Mouse (Mus musculus): Measurements from ENCODE around the gene Klhdc1. TPM values are rescaled to one million over a fixed set of nuclear protein-coding genes. Genes with fewer than 3 reads are reported as not detected.

Gene Klhdc1
- total RNA-seq, 2 experiments from 2014 or later = 14.2 to 16.2 TPM

DNA sequence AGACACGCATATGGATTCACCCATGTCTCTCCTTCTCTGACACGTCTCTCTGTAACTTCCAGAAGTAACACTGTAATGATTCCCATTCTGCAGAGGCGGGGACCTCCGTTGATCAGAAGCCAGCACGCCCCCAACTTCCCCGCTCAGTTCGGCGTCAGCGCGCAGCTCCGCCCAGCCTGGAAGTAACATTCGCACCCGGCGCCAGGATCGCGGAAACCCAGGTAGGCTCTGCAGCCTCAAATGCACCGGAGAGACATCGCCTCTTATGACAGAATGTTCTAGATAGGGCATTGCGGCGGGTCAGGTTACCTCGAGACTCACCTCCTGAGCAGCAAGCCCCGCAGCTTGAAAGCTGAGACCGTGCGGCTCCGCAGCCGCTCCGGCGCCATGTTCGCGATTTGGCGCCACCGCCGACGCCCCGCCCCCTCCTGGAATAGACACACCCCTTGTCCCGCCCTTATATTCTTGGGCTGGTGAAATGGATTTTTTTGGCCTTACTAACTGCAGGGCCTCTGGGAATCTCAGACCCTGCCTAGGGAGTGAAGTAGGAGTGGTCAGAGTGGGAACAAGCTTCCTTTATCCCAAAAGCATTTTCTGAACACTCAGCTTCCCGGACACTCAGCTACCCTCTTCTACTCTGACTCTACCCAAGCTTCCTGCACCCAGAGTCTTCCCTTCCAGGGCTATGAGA lies 13.1 kb upstream of the Klhdc1 start, which contains the start of gene Pole2:
Gene Pole2 (minus strand): TSS at position 420 of the 691 bp plus-strand sequence.
- DNase-seq (ENCODE audit: low spot score in 2 of 2) = peak; percentile 87 to 90

DNA sequence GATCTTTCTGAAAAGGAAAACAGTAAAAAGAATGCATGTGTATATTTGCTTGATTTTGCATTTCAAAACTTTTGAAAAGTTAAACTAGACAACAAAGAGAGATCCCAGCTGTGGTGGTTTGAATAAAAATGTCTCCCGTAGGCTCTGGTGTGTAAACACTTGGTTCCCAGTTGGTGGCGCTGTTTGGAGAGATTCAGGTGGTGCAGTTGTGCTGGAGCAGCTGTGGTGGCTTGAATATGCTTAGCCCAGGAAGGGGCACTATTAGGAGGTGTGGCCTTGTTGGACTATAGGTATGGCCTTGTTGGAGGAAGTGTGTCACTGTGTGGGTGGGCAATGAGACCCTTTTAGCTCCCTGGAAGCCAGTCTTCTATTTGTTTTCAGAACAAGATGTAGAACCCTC lies 11.7 kb upstream of the Klhdc1 start:
- no peak for DNase-seq (ENCODE audit: low spot score in 2 of 2)

DNA sequence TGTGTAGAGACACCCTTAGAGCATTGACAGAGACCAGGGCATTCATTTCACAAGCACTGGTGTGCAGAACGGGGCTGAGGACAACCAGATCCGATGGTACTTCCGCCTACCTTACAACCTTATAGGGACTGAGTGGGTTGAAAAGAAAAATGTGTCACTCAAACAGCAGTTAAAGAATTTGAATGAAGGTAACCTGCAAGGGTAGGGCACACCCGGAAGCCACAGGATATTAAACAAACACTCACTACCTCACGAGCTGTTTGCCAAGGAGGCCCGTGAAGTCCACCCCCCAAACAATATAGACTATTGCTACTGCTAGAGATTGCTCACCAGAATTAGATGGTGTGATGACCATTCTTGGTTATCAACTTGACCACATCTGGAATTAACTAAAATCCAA lies 5.2 kb upstream of the Klhdc1 start:
- DNase-seq (ENCODE audit: low spot score in 2 of 2) = no peak

DNA sequence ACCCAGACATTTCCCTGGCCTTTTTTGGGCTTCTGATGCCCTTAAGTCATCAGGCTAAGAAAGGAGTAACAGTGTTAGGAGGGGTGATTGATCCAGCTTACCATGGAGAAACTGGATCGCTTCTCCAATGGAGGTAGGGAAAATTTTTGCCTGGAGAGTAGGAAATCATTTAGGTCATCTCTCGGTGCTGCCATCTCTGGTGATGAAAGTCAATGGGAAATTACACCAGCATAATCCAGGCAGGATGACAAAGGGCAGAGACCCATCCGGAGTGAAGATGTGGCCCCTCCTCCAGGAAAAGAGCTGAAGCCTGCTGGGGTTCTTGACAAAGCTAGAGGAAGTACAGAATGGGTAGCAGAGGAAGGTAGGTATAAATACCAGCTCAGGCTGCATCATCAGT lies 2.7 kb upstream of the Klhdc1 start:
- no peak for DNase-seq (ENCODE audit: low spot score in 2 of 2)

DNA sequence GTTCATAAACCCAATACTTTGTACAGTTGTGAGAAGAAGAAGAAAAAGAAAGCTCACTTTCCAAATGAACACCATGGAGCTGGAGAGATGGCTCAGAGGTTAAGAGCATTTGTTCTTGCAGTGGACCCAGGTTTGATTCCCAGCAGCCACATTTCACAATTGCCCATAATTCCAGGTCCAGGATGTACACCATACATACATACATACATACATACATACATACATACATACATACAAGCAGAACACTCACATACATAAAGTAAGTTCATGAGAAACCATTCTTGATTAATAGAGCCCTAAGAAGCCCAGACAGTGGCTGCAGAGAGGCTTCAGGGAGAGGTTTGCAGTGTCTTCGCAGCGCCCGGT lies 412 bp downstream of the Klhdc1 start:
- DNase-seq (ENCODE audit: low spot score in 2 of 2) = no peak

DNA sequence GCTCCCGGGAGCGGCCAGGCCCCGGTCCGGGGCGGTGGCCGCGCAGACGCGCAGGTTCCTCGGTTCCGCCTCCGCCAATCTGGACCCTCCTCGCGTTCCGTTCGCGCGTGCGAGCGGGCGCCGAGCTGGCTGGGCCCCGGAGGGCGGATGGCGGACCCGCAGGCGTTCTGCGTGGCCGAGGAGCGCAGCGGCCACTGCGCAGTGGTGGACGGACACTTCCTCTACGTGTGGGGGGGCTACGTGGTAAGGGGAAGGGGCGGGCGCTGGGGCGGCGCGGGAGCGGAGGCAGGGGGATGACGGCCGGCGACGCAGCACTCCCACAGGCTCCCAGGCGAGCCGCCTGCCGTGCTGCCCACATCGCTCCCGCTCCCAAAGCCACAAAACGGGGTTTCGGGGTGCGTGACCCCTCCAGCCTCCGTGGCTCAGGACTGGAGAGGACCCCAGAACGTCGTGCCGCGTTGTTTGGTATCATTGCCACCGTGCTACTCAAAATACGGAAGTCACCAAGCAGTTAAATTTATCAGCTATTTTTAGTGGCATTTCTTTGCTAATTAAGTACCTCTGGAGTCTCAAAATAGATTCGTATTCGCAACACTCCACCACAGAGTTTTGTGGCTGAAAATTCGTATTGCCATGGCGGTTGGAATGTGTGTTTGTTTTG lies 925 bp downstream of the Klhdc1 start:
- peak; percentile 74 to 81 for DNase-seq (ENCODE audit: low spot score in 2 of 2)

DNA sequence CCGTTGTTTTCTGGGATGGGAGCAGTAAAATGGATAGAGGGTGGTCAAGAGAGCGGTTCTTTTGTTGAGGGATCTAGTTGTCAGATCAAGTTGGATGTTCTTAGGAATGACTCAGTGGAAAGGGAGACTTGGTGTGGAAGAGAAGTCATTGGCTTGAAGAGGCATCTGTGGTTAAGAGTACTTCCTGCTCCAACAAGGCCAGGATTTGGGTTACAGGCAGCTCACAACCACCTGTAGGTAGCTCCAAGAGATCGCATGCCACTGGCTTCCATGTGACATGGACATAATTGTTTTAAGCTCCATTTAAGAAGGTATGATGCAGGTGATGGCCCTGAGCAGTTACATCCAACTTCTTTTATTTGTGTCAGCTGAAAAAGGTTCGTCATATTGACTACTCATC lies 8.8 kb downstream of the Klhdc1 start:
- DNase-seq (ENCODE audit: low spot score in 2 of 2) = no peak

DNA sequence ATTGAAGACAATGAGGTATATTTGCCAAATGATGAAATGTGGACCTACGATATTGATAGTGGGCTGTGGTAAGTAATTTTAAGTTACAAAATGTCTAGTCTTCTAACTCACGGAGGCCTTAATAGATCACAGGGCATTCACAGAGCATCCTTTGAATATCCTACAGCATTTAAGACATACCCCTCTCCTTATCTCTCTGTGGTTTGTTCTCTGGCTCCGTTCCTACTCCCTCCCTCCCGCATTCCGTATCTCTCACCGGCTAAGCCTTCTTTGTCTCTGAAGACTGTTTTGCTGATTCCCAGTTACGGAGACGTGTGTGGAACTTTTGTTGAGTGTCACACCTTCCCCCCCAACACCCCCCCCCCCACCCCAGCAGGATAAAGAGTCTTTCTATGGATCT lies 9.8 kb downstream of the Klhdc1 start:
- DNase-seq (ENCODE audit: low spot score in 2 of 2) = no peak

DNA sequence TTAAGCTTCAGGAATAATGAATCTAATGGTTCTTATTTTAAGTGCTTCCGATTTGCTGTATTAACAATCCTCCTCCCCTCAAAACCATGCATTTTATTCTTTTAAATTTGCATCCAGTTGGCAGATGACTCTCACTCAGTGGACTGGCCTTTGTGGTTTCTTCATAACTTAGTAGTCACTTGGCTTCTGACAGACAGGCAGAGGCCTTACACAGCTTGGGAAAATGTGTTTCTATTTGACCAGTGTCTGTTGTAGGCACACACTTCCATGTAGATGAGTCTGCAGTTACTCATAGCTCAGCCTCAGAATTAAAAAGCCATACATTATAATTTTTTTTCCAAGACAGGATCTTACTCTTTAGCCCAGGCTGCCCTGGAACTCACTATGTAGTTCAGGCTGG lies 12.8 kb downstream of the Klhdc1 start:
- no peak for DNase-seq (ENCODE audit: low spot score in 2 of 2)

DNA sequence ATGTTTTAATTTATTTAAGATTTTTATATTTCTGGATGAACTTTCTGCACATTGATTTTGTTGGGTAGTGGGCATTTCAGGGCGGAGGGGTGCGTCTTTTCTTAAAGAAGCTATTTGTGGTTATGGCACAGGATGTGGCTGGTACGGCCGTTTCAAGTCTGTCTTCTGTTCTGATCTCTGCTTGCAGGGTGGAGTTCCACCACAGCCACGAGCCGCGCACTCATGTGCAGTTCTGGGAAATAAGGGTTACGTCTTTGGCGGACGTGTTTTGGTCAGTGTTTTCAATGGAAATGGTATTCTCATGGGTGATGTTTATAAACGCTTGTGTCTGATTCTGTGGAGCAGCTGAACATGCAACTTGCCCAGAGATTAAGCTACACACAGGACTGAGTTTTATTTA lies 16.9 kb downstream of the Klhdc1 start:
- no peak for DNase-seq (ENCODE audit: low spot score in 2 of 2)

DNA sequence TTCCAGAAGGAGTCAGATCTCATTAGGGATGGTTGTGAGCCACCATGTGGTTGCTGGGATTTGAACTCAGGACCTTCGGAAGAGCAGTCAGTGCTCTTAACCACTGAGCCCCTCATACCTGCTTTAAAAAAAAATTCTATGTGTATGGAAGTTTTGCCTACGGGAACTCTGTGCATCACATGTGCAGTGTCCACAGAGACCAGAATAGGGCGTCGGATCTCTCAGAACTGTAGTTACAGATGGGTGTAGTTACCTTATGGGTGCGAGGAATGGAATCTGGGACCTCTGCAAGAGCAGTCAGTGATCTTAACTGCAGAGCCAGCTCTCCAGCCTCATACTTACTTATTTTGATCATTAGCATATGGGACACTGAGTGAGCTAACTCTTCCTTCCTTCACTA lies 21.3 kb downstream of the Klhdc1 start:
- no peak for DNase-seq (ENCODE audit: low spot score in 2 of 2)

DNA sequence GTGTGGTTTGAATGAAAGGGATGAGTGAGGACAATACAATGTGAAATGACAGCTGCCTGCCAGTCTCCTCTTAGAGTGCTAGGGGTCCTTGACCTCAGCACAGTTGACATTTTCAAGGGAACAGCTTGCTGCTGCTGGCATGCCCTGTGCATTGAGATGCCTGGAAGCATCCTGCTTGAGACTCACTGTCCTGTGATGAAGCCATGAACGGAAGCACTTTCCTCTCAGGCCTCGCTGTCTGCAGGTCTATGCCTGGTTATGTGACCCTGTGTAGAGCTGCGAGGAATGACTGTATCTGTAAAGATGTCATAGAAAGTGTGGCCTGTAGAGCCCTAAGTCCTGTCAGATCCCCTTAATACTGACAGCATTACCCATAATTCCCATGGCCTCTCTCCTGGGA lies 24.1 kb downstream of the Klhdc1 start:
- DNase-seq (ENCODE audit: low spot score in 2 of 2) = no peak

DNA sequence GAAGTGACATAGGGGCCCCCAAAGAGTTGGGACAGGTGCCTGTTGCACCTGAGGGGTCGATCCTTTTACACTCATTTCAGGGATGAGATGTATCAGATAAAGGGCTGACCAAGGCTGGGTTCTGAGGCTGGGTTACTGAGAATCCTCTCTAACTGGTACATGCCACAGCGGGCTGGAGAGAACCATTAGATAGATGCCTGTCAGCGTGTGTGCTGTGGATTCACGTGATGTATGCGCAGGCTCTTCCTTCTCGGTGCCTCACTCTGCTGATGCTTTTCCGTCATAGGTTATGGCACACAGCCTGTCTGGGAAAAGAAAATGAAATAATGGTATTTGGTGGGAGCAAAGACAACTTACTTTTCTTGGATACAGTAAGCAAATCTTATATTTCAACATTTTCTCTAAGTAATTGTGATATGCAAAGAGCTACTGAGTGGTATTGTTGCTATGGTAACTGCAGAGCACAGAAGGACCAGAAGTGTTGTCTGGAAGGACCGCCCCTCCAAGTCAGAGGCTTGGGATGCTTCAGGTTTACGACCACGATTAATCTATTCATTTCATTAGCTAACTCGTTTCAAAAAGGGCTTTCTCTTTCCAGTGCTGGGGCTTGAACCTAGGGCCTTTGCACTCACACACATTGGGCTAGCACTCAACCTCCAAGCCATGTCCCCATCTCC lies 27.1 kb downstream of the Klhdc1 start:
- DNase-seq (ENCODE audit: low spot score in 2 of 2) = no peak

DNA sequence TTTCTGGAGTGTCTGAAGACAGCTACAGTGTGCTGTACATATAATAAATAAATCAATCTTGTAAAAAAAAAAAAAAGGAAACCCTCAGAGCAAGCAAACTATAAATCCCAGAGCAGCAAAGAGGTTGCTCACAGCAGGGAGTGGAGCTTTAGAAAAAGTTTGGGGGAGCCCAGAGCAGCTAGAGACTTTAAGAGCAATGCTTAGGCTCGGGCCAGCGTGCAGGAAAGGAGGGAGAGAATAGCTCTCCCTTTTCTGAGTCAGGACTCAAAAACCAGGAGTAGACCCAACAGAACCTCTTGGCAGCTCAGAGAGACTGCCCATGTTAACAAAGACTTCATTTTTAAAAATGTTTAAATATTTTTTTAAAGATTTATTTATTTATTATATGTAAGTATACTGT lies 28.0 kb downstream of the Klhdc1 start:
- DNase-seq (ENCODE audit: low spot score in 2 of 2) = no peak

DNA sequence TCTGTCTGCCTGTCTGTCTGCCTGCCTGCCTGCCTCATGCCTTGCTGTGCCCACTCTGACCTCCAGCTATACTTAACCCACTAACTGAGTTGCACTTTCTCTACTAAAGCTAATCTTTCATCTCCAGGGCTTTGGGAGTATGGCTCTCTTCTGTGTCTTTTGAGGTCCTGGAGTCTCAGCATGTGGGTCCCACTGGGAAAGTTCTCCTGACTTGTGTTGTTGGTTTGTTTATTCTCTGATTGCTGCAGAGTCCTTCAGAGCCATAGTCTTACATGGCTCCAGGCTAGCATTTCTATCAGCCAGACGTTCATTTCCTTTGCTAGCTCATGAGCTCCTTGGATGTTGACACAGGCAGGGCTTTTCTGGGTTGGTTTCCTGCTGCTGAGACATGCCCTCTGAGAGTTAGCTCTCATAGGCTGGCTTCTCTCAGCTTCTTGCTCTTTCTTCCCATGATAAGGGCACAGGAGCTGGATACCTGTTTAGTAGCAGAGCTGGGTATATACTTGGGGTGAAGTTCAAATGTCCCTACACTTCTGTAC lies 39.0 kb downstream of the Klhdc1 start:
- DNase-seq (ENCODE audit: low spot score in 2 of 2) = no peak

DNA sequence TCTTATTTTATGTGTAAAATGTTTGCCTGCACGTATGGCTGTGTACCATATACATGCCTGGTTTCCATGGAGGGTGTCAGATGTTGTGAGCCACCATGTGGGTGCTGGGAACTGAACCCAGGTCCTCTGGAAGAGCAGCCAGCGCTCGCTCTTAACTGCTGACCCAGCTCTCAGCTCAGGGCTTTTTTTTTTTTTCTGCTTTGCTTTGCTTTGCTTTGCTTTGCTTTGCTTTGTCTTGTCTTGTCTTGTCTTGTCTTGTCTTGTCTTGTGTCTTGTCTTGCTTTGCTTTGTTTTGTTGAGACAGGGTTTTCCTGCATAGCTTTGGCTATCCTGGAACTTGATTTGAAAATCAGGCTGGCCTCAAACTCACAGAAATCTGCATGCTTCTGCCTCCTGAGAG lies 39.9 kb downstream of the Klhdc1 start:
- no peak for DNase-seq (ENCODE audit: low spot score in 2 of 2)

DNA sequence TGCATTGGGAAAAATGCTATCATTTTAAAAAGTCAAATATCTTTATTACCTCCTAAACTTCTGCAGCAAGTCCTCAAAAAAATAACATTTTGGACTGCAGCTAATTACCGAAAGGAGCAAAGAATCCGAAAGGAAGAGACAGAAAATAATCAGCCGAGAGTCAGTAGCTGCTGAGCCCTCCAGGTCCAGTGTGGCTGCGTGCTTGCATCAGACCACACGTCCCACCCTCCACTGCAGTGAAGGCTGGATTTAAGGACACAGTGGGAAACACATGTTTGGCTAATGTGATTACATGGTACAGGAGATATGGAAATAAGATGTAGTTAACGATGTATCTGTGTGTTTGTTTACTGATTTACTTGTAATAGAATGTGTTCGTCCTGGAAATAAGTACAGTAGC lies 42.2 kb downstream of the Klhdc1 start:
- DNase-seq (ENCODE audit: low spot score in 2 of 2) = no peak

DNA sequence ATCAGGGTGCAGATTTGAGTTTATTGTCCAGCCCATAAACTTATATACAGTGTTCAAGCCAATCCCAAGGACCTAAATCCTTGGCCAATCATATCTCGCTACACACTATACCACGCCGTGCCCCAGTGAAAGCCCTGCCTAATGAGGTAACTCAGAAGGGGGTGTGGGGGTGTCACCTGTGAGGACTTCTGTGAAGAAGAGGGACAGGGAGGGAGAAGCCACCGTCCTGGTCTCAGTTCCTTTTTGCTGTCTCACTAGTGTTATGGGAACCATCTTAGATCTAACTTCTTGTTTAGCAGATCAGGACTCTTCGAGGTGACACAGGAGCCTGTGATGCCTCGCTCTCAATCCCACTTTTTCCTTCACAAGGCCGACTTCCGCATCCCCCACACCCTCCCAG lies 46.6 kb downstream of the Klhdc1 start:
- no peak for DNase-seq (ENCODE audit: low spot score in 2 of 2)

DNA sequence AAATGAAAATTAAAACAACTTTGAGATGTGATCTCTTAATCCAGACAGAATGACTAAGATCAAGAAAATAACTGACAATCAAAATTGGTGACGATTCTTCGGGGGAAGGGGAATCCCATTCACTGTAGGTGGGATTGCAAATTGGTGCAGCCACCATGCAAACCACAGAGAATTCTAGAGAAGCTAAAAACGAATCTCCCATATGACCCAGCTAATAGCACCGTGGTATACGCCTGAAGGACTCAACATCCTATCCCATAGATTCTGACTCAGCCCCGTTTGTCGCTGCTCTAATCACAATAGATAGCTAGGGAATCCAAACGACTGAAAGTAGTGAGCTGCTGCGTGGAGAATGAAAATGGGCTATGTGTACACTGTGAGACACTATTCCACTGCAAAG lies 47.7 kb downstream of the Klhdc1 start:
- DNase-seq (ENCODE audit: low spot score in 2 of 2) = no peak

DNA sequence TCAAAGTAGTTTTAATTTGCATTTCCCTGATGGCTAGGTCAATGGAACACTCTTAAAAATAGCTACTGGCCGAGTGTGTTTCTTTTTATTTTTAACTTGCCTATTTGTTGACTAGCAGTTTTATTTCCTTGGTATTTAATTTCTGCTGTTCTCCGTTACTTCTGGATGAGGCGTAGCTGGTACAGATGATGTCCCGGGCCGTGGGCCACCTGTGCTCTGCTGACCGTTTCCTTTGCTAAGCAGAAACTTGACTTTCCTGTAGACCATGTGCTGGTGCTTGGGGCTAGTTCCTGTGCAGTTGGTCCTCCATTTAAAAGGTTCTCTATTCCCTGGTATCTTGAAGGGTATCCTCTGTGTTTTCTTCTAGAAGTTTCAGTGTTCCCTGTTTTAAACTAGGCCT lies 51.4 kb downstream of the Klhdc1 start:
- DNase-seq (ENCODE audit: low spot score in 2 of 2) = no peak

DNA sequence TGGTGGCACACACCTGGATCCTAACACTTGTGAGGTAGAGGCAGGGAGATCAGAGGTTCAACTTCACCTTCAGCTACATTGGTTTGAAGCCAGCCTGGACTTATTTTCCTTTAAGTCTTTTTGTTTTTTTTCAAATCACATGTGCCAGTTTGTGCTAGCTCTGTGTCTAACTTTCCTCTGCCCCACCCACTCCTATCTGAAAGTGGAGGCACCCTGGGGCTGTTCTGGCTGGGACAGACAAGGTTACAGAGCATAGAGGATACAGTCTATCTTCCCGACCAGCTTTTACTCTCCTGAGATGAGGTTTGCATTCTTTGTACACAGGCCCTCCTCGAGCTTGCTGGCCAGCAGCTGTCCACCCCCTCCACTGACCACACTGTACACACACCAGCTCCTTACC lies 52.8 kb downstream of the Klhdc1 start:
- no peak for DNase-seq (ENCODE audit: low spot score in 2 of 2)

DNA sequence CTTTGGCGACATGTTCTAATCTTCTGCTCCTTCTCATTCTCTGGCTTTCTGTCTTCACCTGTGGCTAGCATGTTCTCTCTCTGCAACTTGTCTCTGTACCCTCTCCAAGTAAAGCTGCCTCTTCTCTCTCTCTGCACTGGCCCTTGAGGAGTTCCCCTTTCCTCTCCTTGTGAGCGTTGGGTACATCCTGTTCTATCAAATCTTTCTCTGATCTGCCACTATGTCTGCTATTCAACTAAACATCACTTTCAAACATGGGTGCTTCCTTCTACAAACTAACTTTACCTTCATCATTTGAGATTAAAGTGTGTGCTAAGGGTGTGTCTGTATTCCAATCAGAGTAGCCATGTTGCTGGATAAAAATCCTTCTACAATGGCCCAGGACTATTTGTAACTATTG lies 54.0 kb downstream of the Klhdc1 start:
- no peak for DNase-seq (ENCODE audit: low spot score in 2 of 2)

Data from layer of hippocampus, postnatal 10 days (tissue).